Mouse (Mus musculus) kidney, postnatal 25 days (tissue): ENCODE data around the gene Lrp3.

Source experiments
- DNase-seq, 2 experiments: peaks; one replicate each; pipeline ENCODE4 v3.0.0; 2021; ENCODE audit warnings: mixed read lengths in 2 of 2

Lrp3 gene

GRCm38 (mm10) chr7:35189699-35190098 is 25.6 kb downstream of the Lrp3 start:
- no peak for DNase-seq

- DNase-seq = no peak
Measured at GRCm38 (mm10) chr7:35185889-35186569, 29.3 kb downstream of the Lrp3 start, which contains the start of gene Slc7a10. Gene Slc7a10 (plus strand): TSS chr7:35186385.

GRCm38 (mm10) chr7:35184833-35185724 is 30.2 kb downstream of the Lrp3 start:
- DNase-seq = peak; percentile 48 to 70

- DNase-seq = peak in 1 of 2 experiments; percentile 73
Measured at GRCm38 (mm10) chr7:35176412-35177381, 38.6 kb downstream of the Lrp3 start.

GRCm38 (mm10) chr7:35175533-35175932 is 39.8 kb downstream of the Lrp3 start:
- DNase-seq = no peak

- no peak for DNase-seq
Measured at GRCm38 (mm10) chr7:35172519-35172918, 42.8 kb downstream of the Lrp3 start.

- DNase-seq = peak; percentile 82 to 93
Measured at GRCm38 (mm10) chr7:35171867-35172382, 43.4 kb downstream of the Lrp3 start.

GRCm38 (mm10) chr7:35169341-35169740 is 46.0 kb downstream of the Lrp3 start:
- peak; percentile 89 to 95 for DNase-seq

GRCm38 (mm10) chr7:35167925-35168324 is 47.4 kb downstream of the Lrp3 start:
- no peak for DNase-seq

GRCm38 (mm10) chr7:35166988-35167387 is 48.3 kb downstream of the Lrp3 start:
- no peak for DNase-seq

- DNase-seq = no peak
Measured at GRCm38 (mm10) chr7:35164131-35164530, 51.2 kb downstream of the Lrp3 start.

- DNase-seq = no peak
Measured at GRCm38 (mm10) chr7:35163600-35163999, 51.7 kb downstream of the Lrp3 start.

- no peak for DNase-seq
Measured at GRCm38 (mm10) chr7:35162443-35162842, 52.9 kb downstream of the Lrp3 start.

GRCm38 (mm10) chr7:35157512-35157911 is 57.8 kb downstream of the Lrp3 start:
- DNase-seq = no peak

GRCm38 (mm10) chr7:35156561-35157477 is 58.5 kb downstream of the Lrp3 start:
- DNase-seq = no peak

GRCm38 (mm10) chr7:35154449-35154848 is 60.8 kb downstream of the Lrp3 start:
- DNase-seq = no peak

- DNase-seq = no peak
Measured at GRCm38 (mm10) chr7:35150860-35151259, 64.4 kb downstream of the Lrp3 start.
